Mouse (Mus musculus) retina, postnatal 1 day (tissue): ENCODE data around the gene Nmt1.

Experiments used
- DNase-seq: peaks from one replicate; pipeline ENCODE4 v3.0.0-alpha.2; 2012

The Nmt1 gene

GRCm38 (mm10) chr11:103050153-103050552, 22.2 kb downstream of the Nmt1 start:
- no peak for DNase-seq

- no peak for DNase-seq
Observed at GRCm38 (mm10) chr11:103051249-103051691, 23.3 kb downstream of the Nmt1 start.

GRCm38 (mm10) chr11:103052078-103052477, 24.1 kb downstream of the Nmt1 start:
- no peak for DNase-seq

GRCm38 (mm10) chr11:103053191-103054076, 25.4 kb downstream of the Nmt1 start:
- no peak for DNase-seq

- DNase-seq, result peak; percentile 85
Observed at GRCm38 (mm10) chr11:103054798-103055197, 26.8 kb downstream of the Nmt1 start.

- DNase-seq, result no peak
Observed at GRCm38 (mm10) chr11:103056636-103057035, 28.6 kb downstream of the Nmt1 start.

GRCm38 (mm10) chr11:103058499-103059085, 30.6 kb downstream of the Nmt1 start:
- DNase-seq, result no peak

- no peak for DNase-seq
Observed at GRCm38 (mm10) chr11:103066191-103067050, 38.4 kb downstream of the Nmt1 start.

GRCm38 (mm10) chr11:103067051-103067361, 39.0 kb downstream of the Nmt1 start:
- DNase-seq, result no peak

GRCm38 (mm10) chr11:103067457-103068001, 39.5 kb downstream of the Nmt1 start:
- DNase-seq, result no peak

- no peak for DNase-seq
Observed at GRCm38 (mm10) chr11:103068272-103068671, 40.3 kb downstream of the Nmt1 start.

- DNase-seq, result no peak
Observed at GRCm38 (mm10) chr11:103068884-103069283, 40.9 kb downstream of the Nmt1 start.

- no peak for DNase-seq
Observed at GRCm38 (mm10) chr11:103069731-103070130, 41.7 kb downstream of the Nmt1 start.

GRCm38 (mm10) chr11:103070322-103070880, 42.4 kb downstream of the Nmt1 start:
- no peak for DNase-seq

GRCm38 (mm10) chr11:103073671-103074070, 45.7 kb downstream of the Nmt1 start:
- DNase-seq, result no peak

- no peak for DNase-seq
Observed at GRCm38 (mm10) chr11:103074121-103074650, 46.2 kb downstream of the Nmt1 start.

GRCm38 (mm10) chr11:103074796-103075323, 46.9 kb downstream of the Nmt1 start:
- DNase-seq, result peak; percentile 61

- DNase-seq, result peak; percentile 42
Observed at GRCm38 (mm10) chr11:103076010-103076409, 48.0 kb downstream of the Nmt1 start.

- DNase-seq, result no peak
Observed at GRCm38 (mm10) chr11:103076581-103076980, 48.6 kb downstream of the Nmt1 start.

- no peak for DNase-seq
Observed at GRCm38 (mm10) chr11:103078131-103078530, 50.1 kb downstream of the Nmt1 start.

GRCm38 (mm10) chr11:103080323-103081091, 52.5 kb downstream of the Nmt1 start:
- peak; percentile 63 for DNase-seq
